Mouse (Mus musculus) olfactory bulb, adult 2 months (tissue): ENCODE measurements around the gene Lrmp. TPM values are rescaled to one million over a fixed set of nuclear protein-coding genes. Genes with fewer than 3 reads are reported as not detected.

Experiments used
- H3K27ac ChIP-seq: fragments of 200-500 bp; 2 replicates; pipeline ENCODE4 v1.5.1; 2012; ENCODE audit warnings: low read depth, low read length; ENCODE audit not compliant: insufficient read depth
- H3K4me1 ChIP-seq: fragments of 200-500 bp; 2 replicates; pipeline ENCODE4 v1.6.1; 2012; ENCODE audit warnings: low read length; ENCODE audit not compliant: control insufficient read depth, insufficient read depth
- H3K4me3 ChIP-seq: fragments of 200-500 bp; 2 replicates; pipeline ENCODE4 v1.5.1; 2012; ENCODE audit warnings: mild to moderate bottlenecking, low read depth, low read length, moderate library complexity; ENCODE audit not compliant: insufficient read depth
- CTCF ChIP-seq: fragments of 200-500 bp; IDR thresholded peaks from 2 replicates; pipeline ENCODE4 v1.5.1; 2012; ENCODE audit warnings: low read depth, mild to moderate bottlenecking, low read length, moderate library complexity; ENCODE audit not compliant: insufficient read depth
- POLR2A ChIP-seq: fragments of 200-500 bp; IDR thresholded peaks from 2 replicates; pipeline ENCODE4 v1.6.1; 2012; ENCODE audit warnings: mild to moderate bottlenecking, low read depth, low read length, moderate library complexity; ENCODE audit not compliant: insufficient read depth
- WGBS: fragments of 180-500 bp; shearing (Covaris S2); methylation state at CpG from one replicate; pipeline ENCODE4 v1.1.7; 2018; 5-methylcytosine and 5-hydroxymethylcytosine counted together
- polyA plus RNA-seq: library from polyadenylated mRNA; stranded (reverse); fragments of >200 nt; gene quantifications from 2 replicates; pipeline ENCODE4 v1.2.4, GENCODE M21; 2012; ENCODE audit warnings: low replicate concordance; ENCODE audit not compliant: missing spikeins, insufficient read depth, insufficient read length

Gene Lrmp
- polyA plus RNA-seq, 1 experiment: 343 TPM

- H3K4me3 ChIP-seq: no peak overlapping the region
- peaks cover 8% of the 10 kb centered on the region; the same call in 1 of the 2 replicates for H3K4me1 ChIP-seq
- no peak overlapping the region for H3K27ac ChIP-seq
- WGBS: 86% methylated on average over 2 of the region's 2 CpGs
- TF ChIP-seq POLR2A (no peak), CTCF (no peak)
Measured at GRCm38 (mm10) chr6:145120086-145120485, 4.6 kb downstream of the Lrmp start.

- Histone ChIP-seq H3K4me1 (peaks cover 7% of the 10 kb centered on the region; the same call in 1 of the 2 replicates), H3K4me3 (no peak overlapping the region), H3K27ac (no peak overlapping the region)
- no peak for TF ChIP-seq CTCF
- WGBS: 59% methylated on average over 18 of the region's 18 CpGs
Measured at GRCm38 (mm10) chr6:145120787-145121589, 5.5 kb downstream of the Lrmp start.

GRCm38 (mm10) chr6:145121590-145122420 lies 6.4 kb downstream of the Lrmp start:
- H3K4me3 ChIP-seq: no peak overlapping the region
- no peak overlapping the region for H3K27ac ChIP-seq
- 82% methylated on average over 21 of the region's 21 CpGs for WGBS

GRCm38 (mm10) chr6:145122423-145123059 lies 7.1 kb downstream of the Lrmp start:
- H3K4me3 ChIP-seq: no peak overlapping the region
- no peak overlapping the region for H3K27ac ChIP-seq
- 81% methylated on average over 8 of the region's 8 CpGs for WGBS
- no peaks in the 10 kb centered on the region; the same call in 1 of the 2 replicates for H3K4me1 ChIP-seq
- no peak for TF ChIP-seq CTCF
- no peak for TF ChIP-seq POLR2A

More at GRCm38 (mm10) chr6:145121590-145122420, 6.4 kb downstream of the Lrmp start:
- no peaks in the 10 kb centered on the region; the same call in 1 of the 2 replicates for H3K4me1 ChIP-seq
- TF ChIP-seq CTCF: no peak
- TF ChIP-seq POLR2A: no peak

GRCm38 (mm10) chr6:145123136-145124060 lies 7.9 kb downstream of the Lrmp start:
- Histone ChIP-seq H3K27ac (no peak overlapping the region), H3K4me1 (no peaks in the 10 kb centered on the region; the same call in 1 of the 2 replicates), H3K4me3 (no peak overlapping the region)
- TF ChIP-seq CTCF: no peak
- no peak for TF ChIP-seq POLR2A
- WGBS: 87% methylated on average over 11 of the region's 11 CpGs

- TF ChIP-seq POLR2A: no peak
- TF ChIP-seq CTCF: no peak
- no peak overlapping the region for H3K4me3 ChIP-seq
- no peak overlapping the region for H3K27ac ChIP-seq
- no peaks in the 10 kb centered on the region; the same call in 1 of the 2 replicates for H3K4me1 ChIP-seq
- WGBS: 92% methylated on average over 1 of the region's 1 CpGs
Measured at GRCm38 (mm10) chr6:145124621-145125020, 9.2 kb downstream of the Lrmp start.

GRCm38 (mm10) chr6:145125591-145126113 lies 10.2 kb downstream of the Lrmp start:
- no peaks in the 10 kb centered on the region; the same call in 1 of the 2 replicates for H3K4me1 ChIP-seq
- no peak overlapping the region for H3K4me3 ChIP-seq
- TF ChIP-seq CTCF (no peak), POLR2A (no peak)
- 58% methylated on average over 7 of the region's 7 CpGs for WGBS
- no peak overlapping the region for H3K27ac ChIP-seq

- 97% methylated on average over 3 of the region's 3 CpGs for WGBS
- H3K4me1 ChIP-seq: no peaks in the 10 kb centered on the region
- TF ChIP-seq POLR2A (no peak), CTCF (no peak)
- H3K27ac ChIP-seq: no peak overlapping the region
- no peak overlapping the region for H3K4me3 ChIP-seq
Measured at GRCm38 (mm10) chr6:145127652-145128051, 12.2 kb downstream of the Lrmp start.
